Mouse (Mus musculus): Measurements from ENCODE around the gene Stk11.

Stk11 gene

GRCm38 (mm10) chr10:80115290-80115943, at the start of gene Stk11:
TSS of gene Stk11 (plus strand) at chr10:80115803.
- peak; percentile 100 for DNase-seq

- DNase-seq = no peak
Measured at GRCm38 (mm10) chr10:80069251-80069650, 46.4 kb upstream of the Stk11 start.

GRCm38 (mm10) chr10:80069948-80070450, 45.6 kb upstream of the Stk11 start:
- DNase-seq = no peak

GRCm38 (mm10) chr10:80070837-80071515, 44.6 kb upstream of the Stk11 start:
- DNase-seq = peak; percentile 87

- DNase-seq = no peak
Measured at GRCm38 (mm10) chr10:80071516-80071900, 44.1 kb upstream of the Stk11 start.

- no peak for DNase-seq
Measured at GRCm38 (mm10) chr10:80072623-80073489, 42.7 kb upstream of the Stk11 start.

GRCm38 (mm10) chr10:80074813-80075601, 40.6 kb upstream of the Stk11 start:
- no peak for DNase-seq

GRCm38 (mm10) chr10:80075924-80076323, 39.7 kb upstream of the Stk11 start:
- DNase-seq = no peak

GRCm38 (mm10) chr10:80076386-80076785, 39.2 kb upstream of the Stk11 start:
- no peak for DNase-seq

- DNase-seq = no peak
Measured at GRCm38 (mm10) chr10:80077312-80077711, 38.3 kb upstream of the Stk11 start.

GRCm38 (mm10) chr10:80078366-80078765, 37.2 kb upstream of the Stk11 start:
- no peak for DNase-seq

- DNase-seq = no peak
Measured at GRCm38 (mm10) chr10:80080396-80081070, 35.1 kb upstream of the Stk11 start.

- no peak for DNase-seq
Measured at GRCm38 (mm10) chr10:80081075-80081474, 34.5 kb upstream of the Stk11 start.

GRCm38 (mm10) chr10:80084817-80085487, 30.7 kb upstream of the Stk11 start:
- peak; percentile 63 for DNase-seq

GRCm38 (mm10) chr10:80086847-80087246, 28.8 kb upstream of the Stk11 start:
- DNase-seq = peak; percentile 51

GRCm38 (mm10) chr10:80087483-80087882, 28.1 kb upstream of the Stk11 start:
- DNase-seq = no peak

- no peak for DNase-seq
Measured at GRCm38 (mm10) chr10:80089146-80089545, 26.5 kb upstream of the Stk11 start.

- DNase-seq = no peak
Measured at GRCm38 (mm10) chr10:80091527-80091926, 24.1 kb upstream of the Stk11 start.

- no peak for DNase-seq
Measured at GRCm38 (mm10) chr10:80092690-80093089, 22.9 kb upstream of the Stk11 start.

GRCm38 (mm10) chr10:80094085-80094484, 21.5 kb upstream of the Stk11 start:
- DNase-seq = no peak

GRCm38 (mm10) chr10:80094684-80095083, 20.9 kb upstream of the Stk11 start:
- DNase-seq = no peak
